Mouse (Mus musculus): ENCODE measurements around the gene Cd55b.

DNA sequence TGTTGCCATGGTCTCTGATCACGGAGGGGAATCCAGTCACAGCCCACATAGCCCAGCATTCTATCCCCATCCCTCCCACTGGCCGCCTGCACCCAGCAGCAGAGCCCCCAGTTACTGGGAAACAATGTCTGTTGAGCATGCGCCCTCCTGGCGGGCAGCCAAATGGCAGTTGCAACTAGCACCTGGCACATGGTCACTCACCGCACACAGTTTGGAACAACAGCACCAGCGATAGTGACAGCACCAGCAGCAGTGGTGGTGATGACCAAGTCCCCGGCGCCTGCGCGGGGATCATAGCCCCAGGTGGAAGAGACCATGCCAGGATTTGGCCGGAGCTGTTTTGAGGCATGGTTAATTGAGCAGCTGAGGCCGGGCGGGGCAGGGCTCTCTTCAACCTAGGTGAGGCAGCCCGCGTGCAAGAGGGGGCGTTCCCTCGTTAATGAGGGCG is at the start of gene Cd55b:
- TF ChIP-seq POLR2A (IDR thresholded peaks at IDR 0.05; ENCODE audit: insufficient read depth, low read depth, low read length) (no peak), EP300 (IDR thresholded peaks at IDR 0.05; ENCODE audit: insufficient read depth, low read depth, low read length) (no peak)

Measured in heart, adult 2 months (tissue).